Mouse (Mus musculus) MEL (cell line): ENCODE results near the gene Smg6.

ENCODE experiments used
- CTCF ChIP-seq, 3 experiments: IDR thresholded peaks in 2 of 3; conservative IDR thresholded peaks in 1 of 3; 2 replicates each; pipeline ENCODE4 v1.5.1; 2011 to 2012; ENCODE audit warnings: low read length in 3 of 3, low read depth in 2 of 3, mild to moderate bottlenecking in 2 of 3, improper control_type of control experiment in 1 of 3, inconsistent platforms in 1 of 3, mixed read lengths in 1 of 3, moderate library complexity in 1 of 3; ENCODE audit not compliant: control insufficient read depth in 1 of 3, insufficient read depth in 1 of 3, poor library complexity in 1 of 3, severe bottlenecking in 1 of 3
- GABPA ChIP-seq: IDR thresholded peaks from 2 replicates; pipeline ENCODE4 v1.6.1; 2012; ENCODE audit warnings: low read depth, mild to moderate bottlenecking, inconsistent platforms, low read length, improper control_type of control experiment, moderate library complexity
- POLR2A ChIP-seq, 2 experiments: IDR thresholded peaks; 2 replicates each; pipeline ENCODE4 v1.6.1; 2011 to 2012; ENCODE audit warnings: low read length in 2 of 2, mild to moderate bottlenecking in 2 of 2, control low read depth in 1 of 2, improper control_type of control experiment in 1 of 2, low read depth in 1 of 2, moderate library complexity in 1 of 2; ENCODE audit not compliant: control insufficient read depth in 1 of 2, insufficient read depth in 1 of 2, poor library complexity in 1 of 2

- TF ChIP-seq CTCF (IDR thresholded peaks at IDR 0.05 in 2 of 3, conservative IDR thresholded peaks at IDR 0.05 in 1 of 3; ENCODE audit: control insufficient read depth in 1 of 3, insufficient read depth in 1 of 3, low read depth in 2 of 3, low read length in 3 of 3, poor library complexity in 1 of 3, severe bottlenecking in 1 of 3) (peak in 2 of 3 experiments; percentile 7 to 8; a peak in 1 of 6 replicates), GABPA (no peak), POLR2A (IDR thresholded peaks at IDR 0.05; ENCODE audit: control insufficient read depth in 1 of 2, insufficient read depth in 1 of 2, low read depth in 1 of 2, low read length in 2 of 2, poor library complexity in 1 of 2) (no peak)
Measured at GRCm38 (mm10) chr11:75071352-75071751, 145.7 kb downstream of the Smg6 start.
